Mouse (Mus musculus) right cerebral cortex, postnatal 25 days (tissue): ENCODE results near the gene Des.

ENCODE experiments used
- DNase-seq: peaks from one replicate; pipeline ENCODE4 v3.0.0; 2022

Gene Des

DNA sequence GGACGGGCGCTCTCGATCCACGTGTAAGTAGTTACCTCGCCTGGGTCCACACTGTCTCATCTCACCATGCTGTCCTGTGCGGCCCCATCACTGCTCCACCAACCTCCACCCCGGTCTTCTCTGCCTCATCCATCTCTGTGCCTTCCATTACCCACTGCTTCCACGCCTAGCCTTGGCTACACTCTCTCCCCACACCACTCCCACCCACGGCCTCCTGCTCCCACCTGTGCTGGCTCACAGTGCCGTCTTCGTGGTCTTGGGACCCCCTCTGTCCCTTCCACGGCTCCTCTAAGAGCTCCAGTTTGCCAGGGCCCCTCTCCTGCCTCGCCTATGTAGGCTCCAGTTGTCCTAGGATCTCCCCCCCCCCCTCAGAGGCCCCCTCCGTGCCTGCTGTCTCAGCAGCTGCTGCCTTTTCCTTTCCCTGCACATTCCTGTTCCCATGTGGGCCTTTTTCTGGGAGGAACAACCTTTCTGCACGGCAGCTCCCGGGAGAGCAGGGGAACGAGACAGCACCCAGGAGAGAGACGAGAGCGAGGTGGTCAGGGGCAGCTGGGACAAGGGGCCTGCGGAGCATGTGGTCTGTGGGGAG, 25.1 kb downstream of the Des start:
- DNase-seq = peak; percentile 36

DNA sequence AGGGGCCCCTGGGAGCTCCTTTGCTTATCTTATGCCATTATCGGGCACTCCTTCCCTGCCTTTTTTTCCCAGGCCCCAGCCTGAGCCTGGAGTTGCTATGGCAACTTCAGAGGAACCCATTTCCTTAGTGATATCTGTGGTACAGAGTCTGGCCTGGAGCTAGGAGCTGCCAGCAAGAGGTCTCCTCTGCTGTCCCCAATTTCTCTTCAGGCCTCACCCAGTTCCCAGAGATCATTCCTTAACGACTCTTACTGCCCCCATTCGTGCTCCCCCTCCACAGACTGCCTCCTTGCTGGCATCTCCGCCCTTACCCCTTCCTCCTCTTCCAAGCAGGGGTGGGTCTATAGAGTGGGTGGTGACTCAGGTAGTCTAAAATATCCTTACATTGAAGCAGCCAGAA, 26.0 kb downstream of the Des start:
- peak; percentile 53 for DNase-seq

DNA sequence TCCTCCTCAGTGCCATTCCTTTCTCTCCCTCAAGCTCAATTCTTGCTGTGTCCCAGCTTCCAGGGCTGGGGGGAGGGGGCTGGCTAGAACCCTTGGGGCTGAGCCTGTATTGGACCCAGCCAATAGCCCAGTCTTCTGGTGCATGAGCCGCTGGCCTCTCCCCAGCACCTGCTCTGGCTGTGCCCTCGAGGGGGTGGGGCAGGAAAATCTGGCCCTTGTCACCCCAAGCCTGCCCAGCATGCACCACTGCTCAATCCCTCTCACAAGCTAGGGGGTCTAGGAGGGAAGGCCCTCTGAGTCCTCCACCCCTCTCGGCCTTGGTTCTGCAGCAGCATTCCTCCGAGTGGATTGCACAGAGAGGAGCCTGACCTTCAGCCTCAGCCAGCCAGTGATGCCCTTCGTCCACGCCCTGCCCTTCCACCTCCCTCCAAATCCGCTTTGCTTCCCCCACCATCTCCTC, 27.4 kb downstream of the Des start:
- DNase-seq = no peak

DNA sequence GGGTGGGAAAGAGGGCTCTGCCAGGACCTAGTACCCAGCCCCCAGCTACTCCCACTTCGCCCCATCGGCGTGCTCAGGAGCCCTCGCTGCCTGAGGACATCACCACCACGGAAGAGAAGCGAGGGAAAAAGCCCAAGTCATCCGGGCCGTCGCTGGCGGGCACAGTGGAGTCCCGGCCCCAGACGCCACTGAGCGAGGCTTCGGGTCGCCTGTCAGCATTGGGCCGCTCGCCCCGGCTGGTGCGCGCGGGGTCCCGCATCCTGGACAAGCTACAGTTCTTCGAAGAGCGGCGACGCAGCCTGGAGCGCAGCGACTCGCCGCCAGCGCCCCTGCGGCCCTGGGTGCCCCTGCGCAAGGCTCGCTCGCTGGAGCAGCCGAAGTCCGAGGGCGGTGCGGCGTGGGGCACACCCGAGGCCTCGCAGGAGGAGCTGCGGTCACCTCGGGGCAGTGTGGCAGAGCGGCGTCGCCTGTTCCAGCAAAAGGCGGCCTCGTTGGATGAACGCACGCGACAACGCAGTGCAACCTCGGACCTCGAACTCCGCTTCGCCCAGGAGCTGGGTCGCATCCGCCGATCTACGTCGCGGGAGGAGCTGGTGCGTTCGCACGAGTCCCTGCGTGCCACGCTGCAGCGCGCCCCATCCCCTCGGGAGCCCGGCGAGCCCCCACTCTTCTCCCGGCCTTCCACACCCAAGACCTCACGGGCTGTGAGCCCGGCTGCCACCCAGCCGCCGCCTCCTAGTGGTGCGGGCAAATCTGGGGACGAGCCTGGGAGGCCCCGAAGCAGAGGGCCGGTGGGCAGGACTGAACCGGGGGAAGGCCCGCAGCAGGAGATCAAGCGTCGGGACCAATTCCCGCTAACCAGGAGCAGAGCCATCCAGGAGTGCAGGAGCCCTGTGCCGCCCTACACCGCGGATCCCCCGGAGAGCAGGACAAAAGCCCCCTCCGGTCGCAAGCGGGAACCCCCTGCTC, 28.1 kb downstream of the Des start:
- DNase-seq = peak; percentile 41

DNA sequence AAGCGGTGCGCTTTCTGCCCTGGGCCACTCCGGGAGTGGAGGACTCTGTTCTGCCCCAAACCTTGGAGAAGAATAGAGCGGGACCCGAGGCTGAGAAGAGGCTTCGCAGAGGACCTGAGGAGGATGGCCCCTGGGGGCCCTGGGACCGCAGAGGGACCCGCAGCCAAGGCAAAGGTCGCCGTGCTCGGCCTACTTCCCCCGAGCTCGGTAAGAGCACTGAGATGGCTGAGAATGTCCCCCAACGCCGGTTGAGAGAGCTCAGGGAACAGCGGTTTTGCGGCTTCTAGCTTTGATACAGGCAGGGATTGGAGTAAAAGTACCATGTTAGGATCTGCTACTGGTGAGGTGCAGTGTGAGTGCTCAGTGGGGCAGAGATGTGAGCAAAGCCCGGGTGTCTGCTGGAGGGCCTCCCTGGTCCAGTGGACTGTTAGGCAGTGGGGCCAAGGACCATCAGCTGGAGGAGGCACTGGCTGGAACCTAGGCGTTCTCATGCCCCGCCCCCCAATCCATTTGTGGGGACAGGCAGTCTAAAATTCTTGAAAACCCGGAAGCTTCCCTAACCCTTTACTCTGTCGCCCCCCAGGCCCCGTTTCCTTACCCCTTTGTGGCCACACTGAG, 28.9 kb downstream of the Des start:
- DNase-seq = no peak

DNA sequence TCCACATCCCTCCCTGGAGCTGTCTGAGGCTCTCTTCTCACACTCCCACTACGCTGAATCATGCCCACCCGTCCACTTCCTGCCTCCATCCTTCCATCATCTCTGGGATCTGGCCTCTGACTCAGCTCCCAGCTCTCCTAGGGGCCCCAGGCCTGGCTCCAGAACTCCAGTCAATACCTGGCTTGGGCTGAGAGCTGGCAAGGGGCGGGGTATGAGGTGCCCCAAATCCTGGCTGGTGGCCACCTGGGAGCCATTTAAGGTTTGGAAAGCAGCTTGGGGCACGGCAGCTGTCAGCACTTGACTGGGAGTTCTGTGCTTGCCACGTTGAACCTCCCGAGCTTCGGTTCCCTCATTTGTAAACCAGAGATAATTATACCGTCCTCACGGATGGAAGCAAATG, 33.0 kb downstream of the Des start:
- peak; percentile 60 for DNase-seq

DNA sequence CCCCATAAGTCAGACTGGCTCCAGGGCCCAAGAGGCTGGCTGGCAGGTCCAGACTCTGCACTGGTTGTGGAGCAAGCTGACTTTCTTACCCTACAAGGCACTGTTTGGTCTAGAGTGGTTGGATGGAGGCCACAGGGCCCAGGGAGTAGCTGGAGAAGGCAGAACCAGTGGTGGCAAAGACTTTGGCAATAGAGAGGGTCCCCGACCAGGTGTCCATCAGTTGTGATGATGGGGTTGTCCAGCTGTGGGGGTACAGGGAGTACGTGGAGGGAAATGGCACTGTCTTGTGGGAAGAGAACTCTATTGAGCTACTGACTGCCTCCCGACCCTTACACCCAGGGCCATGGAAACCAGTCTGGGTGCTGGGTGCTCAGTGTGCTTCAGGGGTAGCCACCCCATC, 33.7 kb downstream of the Des start:
- no peak for DNase-seq

DNA sequence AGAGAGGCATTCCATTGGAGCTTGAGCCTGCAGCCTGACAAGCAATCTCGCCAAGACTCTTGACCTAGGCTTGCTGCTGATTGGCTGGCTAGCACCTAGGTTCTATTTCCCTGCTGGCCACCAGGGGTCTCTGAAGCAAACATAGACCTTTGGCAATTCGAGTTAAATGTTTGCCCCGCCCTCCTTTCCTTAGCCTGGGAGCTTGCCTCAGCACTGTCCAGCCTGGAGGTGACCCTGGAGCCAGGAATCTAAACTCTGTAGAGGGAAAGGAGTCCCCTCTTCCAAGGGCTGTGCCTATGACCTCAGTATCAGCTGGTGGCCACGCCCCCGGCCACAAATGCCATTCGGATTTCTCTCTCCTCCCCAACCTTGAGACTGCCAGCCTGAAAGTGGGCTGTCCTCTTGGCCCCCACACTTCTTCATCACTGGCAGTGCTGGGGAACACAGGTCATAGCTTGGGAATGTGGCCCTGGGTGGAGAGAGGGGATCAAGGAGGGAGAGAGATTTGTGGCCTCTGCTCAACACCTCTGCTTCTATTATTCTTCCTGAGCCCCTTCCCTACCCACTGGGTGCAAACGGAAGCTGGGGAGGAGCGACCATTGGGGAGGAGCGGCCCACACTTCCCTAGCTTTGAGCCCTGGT, 38.8 kb downstream of the Des start:
- no peak for DNase-seq

DNA sequence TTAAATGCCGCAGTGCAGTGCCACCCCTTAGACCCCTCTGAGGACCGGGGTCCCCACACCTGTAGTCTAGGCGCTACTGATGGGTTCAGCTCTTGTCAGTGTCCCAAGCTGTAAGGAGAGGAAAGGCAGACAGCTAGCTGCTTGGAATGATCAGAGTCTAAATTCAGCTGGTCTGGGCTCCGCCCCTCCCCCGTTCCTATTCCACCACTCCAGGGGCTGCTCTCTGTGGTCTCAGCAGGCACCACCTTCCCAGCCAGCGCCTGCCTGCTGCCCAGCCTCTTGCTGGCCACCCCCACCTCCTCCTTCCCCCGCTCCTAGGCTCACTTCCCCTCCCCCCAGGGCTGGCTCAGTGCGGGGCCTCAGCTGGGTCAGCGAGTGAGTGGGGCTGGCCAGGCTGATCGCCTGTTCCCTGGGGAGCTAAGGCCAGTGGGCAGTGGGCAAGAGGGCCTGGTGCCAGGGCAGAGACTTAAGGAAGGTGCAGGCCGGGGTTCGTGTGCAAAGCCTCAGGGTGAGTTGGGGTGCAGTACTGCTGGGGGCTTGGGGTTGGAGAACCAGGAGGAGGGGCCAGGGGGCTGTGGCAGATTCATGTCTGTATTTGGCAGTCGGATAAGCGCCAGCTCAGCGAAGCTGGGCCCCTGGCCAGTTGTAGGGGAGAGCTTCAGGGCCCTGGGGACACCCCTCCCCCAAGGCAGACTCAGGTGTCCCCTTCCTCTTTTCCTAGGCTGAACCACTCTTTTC, 39.8 kb downstream of the Des start:
- no peak for DNase-seq

DNA sequence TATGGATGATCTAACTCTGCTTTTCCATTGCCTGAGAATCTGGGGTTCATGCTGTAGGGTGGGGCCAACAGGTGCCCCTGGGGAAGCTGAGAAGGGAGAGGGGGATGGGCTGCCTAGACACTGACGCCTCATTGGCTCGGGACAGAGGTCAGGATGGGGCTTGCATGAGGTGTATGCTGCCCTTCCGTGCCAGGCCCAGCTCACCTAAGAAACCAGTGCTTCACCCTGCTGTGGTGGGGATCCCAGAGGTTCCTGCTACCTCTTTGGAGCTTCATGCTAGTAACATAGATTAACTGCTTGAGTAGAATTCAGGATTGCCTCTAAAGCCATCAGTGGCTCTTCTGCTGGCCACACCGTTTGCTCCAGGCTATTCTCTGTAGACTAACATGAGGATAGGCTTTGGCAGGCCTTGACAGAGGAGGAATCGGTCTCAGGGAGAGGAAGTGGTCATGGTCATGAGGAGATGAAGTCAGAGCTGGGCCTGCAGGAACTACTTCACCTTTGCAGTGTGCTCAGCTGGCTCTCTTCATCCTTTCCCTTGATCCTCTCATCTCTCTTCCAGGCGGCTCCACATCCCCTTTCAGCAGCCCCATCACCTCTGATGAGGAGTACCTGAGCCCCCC, 40.5 kb downstream of the Des start:
- no peak for DNase-seq

DNA sequence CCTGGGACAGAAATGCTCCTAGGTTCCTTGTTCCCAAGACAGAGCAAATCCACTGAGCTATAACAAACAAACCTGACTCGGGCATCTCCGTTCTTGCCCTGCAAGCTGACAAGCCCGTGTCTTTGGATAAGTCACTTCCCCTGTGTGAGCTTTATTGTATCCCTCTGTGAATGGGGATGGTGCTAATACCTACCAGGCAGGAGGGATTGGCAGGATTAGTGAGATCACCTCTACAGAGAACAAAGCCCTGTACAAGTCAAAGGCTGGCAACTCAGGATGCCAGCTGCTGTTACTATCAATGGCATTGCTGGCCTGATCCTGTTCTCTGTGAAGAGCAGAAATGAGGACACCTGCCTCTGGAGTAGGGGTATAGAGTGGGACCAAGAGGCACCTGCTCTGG, 45.4 kb downstream of the Des start:
- DNase-seq = no peak

DNA sequence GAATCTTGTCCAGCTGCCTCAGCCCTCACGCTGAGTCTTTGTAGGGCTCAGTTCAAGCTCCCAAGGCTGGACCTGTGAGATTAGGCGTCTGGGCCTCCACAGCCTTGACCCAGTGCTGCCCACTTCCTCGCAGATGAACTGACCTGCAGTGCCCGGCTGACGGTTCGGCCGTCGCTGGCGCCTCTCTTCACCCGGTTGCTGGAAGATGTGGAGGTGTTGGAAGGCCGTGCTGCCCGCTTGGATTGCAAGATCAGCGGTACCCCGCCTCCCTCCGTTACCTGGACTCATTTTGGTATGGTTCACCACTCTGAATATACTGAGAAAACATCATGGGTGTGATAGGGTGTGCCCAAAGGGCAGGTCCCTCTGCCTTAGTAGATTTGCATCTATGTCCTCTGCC, 46.0 kb downstream of the Des start:
- DNase-seq = no peak

DNA sequence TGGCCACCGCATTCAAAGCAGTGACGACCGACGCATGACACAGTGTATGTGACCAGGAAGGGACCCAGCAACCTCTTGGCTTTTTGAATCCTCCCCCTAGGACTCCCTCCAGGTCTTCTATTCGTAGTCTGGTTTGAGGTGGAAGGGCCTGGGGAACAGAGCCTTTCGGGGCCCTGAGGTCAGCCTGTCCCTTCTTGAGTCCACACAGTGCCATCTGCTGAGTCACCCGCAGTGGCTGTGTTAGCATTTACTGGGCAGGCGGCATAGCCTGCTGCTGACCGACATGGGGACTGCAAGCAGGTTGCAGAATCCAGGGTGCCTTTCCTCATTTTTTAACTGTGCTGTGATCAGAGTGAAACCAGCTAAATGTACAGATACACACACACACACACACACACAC, 46.9 kb downstream of the Des start:
- DNase-seq = no peak

DNA sequence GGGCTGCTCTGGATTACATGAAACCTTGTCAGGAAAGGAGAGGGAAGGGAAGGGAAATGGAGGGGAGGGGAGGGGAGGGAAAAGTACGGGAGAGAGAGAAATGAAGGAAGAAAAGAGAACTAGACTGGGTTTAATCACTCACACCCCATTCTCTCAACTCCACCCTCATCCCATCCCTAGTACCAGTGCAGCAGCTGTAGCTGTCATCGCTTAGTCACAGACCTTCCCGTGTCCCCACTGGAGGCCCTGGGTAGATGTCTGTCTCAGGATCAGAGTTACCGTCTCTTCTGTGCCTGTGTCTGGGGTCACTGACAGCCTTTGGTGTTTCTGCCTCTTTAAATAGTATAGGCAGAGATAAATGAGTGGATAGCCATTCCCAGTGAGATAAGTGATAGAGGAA, 48.1 kb downstream of the Des start:
- DNase-seq = no peak

DNA sequence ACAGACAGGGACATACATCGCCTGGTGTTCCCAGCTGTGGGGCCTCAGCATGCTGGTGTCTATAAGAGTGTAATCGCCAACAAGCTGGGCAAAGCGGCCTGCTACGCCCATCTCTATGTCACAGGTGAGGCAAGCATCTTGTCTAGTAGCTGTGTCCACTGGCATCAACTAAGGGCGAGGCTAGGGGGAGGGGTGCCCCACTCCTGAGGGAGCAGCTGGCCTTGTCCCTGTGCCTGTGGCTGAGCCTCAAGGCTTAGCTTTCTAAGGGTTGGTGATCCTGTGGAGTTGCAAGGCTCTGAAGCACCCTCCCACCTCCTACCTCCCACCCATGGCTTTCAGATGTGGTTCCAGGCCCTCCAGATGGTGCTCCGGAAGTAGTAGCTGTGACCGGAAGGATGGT, 49.8 kb downstream of the Des start:
- DNase-seq = no peak

DNA sequence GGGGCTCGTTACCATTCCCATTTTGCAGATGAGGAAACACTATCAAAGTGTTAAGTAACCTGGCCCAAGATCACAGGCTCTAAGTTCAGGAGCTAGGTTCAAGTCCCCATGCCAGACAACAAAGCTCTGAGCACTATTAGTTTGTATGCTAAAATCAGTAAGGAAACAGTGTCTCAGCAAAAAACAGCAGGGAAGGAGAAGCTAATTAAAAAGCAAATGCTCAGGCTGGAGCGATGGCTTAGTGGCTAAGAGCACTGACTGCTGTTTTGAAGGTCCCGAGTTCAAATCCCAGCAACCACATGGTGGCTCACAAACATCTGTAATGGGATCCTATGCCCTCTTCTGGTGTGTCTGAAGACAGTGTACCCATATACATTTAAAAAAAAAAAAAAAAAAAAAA, 52.1 kb downstream of the Des start:
- DNase-seq = no peak

DNA sequence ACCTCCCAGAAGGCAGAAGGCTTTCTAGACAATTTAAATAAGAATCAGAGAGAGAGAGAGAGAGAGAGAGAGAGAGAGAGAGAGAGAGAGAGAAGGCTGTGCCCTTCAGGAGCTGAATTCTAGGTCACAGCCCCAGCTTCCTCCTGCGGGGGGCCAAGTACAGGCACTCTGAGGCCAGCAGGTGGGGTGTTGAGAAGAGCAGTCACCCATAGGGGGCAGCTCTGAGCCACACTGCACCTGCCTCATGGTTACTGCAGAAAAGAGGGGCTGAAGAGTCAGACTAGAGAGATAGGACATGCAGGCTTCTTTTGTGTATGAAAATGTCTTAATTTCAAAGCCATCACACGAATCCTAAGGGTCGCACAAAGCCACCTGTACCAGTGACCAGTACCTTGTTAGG, 53.6 kb downstream of the Des start:
- no peak for DNase-seq
